Mouse (Mus musculus) embryonic facial prominence, embryonic 11.5 days (tissue): ENCODE data around the gene Cdc5l. TPM values are rescaled to one million over a fixed set of nuclear protein-coding genes. Genes with fewer than 3 reads are reported as not detected.
A peak's percentile ranks its signal among the peaks of the same experiment; 100 is the strongest.

Experiments
- ATAC-seq: fragments of 200-750 bp; cut with Nextera tagmentation; replicated peaks from 2 replicates; pipeline ENCODE4 v1.8.0; 2017; ENCODE audit warnings: low read depth; ENCODE audit not compliant: insufficient number of reproducible peaks, low FRiP score, low TSS enrichment
- DNase-seq: peaks from one replicate; pipeline ENCODE4 v3.0.0-alpha.2; 2015; ENCODE audit warnings: low spot score
- H3K27ac ChIP-seq: fragments of 300-500 bp; sonication (generic); replicated peaks from 2 replicates; pipeline ENCODE4 v1.5.1; 2014; ENCODE audit warnings: mild to moderate bottlenecking, low read depth, low read length, control low read depth
- H3K27me3 ChIP-seq: fragments of 300-500 bp; sonication (generic); 2 replicates; pipeline ENCODE4 v1.6.1; 2014; ENCODE audit warnings: mild to moderate bottlenecking, low read length, moderate library complexity, mixed read lengths; ENCODE audit not compliant: control insufficient read depth, insufficient read depth
- H3K36me3 ChIP-seq: fragments of 300-500 bp; sonication (generic); replicated peaks from 2 replicates; pipeline ENCODE4 v1.6.1; 2014; ENCODE audit warnings: low read depth, mild to moderate bottlenecking, low read length, moderate library complexity, mixed read lengths; ENCODE audit not compliant: control insufficient read depth, insufficient read depth
- H3K4me1 ChIP-seq: fragments of 300-500 bp; sonication (generic); 2 replicates; pipeline ENCODE4 v1.6.1; 2014; ENCODE audit warnings: low read length, mixed read lengths; ENCODE audit not compliant: control insufficient read depth, insufficient read depth
- H3K4me2 ChIP-seq: fragments of 300-500 bp; sonication (generic); 2 replicates; pipeline ENCODE4 v1.6.1; 2014; ENCODE audit warnings: low read depth, mild to moderate bottlenecking, control low read depth, low read length, moderate library complexity
- H3K4me3 ChIP-seq: fragments of 300-500 bp; sonication (generic); 2 replicates; pipeline ENCODE4 v1.5.1; 2014; ENCODE audit warnings: low read depth, low read length, control low read depth
- H3K9ac ChIP-seq: fragments of 300-500 bp; sonication (generic); replicated peaks from 2 replicates; pipeline ENCODE4 v1.6.1; 2014; ENCODE audit warnings: mild to moderate bottlenecking, control low read depth, low read length
- H3K9me3 ChIP-seq: fragments of 300-500 bp; sonication (generic); replicated peaks from 2 replicates; pipeline ENCODE4 v1.6.1; 2016; ENCODE audit warnings: mild to moderate bottlenecking, low read length, inconsistent platforms, mixed read lengths; ENCODE audit not compliant: control insufficient read depth
- WGBS: fragments of 180-500 bp; shearing (Covaris S2); extraction: QIAGEN DNeasy Blood & Tissue Kit; methylation state at CpG from one replicate; pipeline ENCODE4 v1.1.7; 2014; 5-methylcytosine and 5-hydroxymethylcytosine counted together
- polyA plus RNA-seq: library from polyadenylated mRNA; unstranded; fragments of >200 nt; fragmentation: Nextera tagmentation; extraction: Ambion mirVana; gene quantifications from 2 replicates; pipeline ENCODE4 v1.2.1, GENCODE M21; 2014

Cdc5l gene
- 88.6 and 97.6 TPM in 2 replicates for polyA plus RNA-seq

DNA sequence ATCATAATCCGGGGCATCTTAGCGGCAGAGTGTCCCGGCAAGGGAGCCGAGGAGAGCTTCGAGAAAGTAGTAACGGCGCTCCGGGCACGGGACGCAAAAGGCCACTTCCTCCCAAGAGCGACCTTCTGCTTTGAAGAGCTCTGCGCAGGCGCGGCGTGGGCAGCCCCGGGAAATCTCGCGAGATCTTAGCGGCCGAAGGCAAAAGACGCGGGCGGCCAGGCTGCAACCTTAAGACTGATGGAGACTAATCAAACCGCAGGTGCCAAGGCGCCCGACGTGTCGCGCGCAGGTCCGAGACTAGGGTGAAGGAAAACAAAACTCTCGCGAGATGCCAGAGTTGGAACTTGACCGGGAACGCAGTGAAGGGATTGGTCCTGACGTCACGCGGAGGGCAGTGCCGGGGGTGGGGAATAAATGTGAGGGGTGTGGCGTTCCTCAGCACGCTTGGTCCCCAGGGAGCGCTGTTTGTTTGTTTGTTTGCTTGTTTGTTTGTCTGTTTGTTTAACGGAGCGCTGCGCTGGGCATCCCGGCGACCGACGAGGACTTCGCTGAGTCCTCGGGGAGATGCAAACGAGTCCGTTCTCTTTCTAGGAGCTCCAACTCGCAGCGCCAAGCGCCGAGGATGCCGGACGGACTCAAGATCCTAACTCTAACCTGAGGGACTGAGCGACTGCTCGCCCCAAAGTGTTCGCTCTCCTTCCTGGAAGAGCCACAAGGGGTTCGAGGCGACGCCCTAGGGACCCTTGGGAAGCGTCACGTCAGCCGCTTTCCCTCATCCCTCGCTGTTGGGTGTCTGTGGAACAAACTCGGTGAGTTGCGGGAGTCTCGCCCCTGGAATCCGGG lies at the start of gene Cdc5l:
Cdc5l (minus strand) TSS at position 319 of the 843 bp plus-strand sequence.
- DNase-seq (peak; percentile 98), ATAC-seq (peak; percentile 95)
- H3K9me3 ChIP-seq, result no peaks in the 10 kb centered on the region
- peak within 1 kb of the TSS; percentile 73 for H3K27ac ChIP-seq
- under 1% methylated on average over 73 of the region's 73 CpGs for WGBS
- H3K9ac ChIP-seq, result peak within 1 kb of the TSS; percentile 86
- H3K27me3 ChIP-seq, result no peaks in the 10 kb centered on the region
- peaks cover 4% of the 10 kb centered on the region for H3K4me1 ChIP-seq
- H3K36me3 ChIP-seq, result no peaks in the 10 kb centered on the region
- peak within 1 kb of the TSS; percentile 87 for H3K4me2 ChIP-seq
- peak within 1 kb of the TSS; percentile 82 for H3K4me3 ChIP-seq

DNA sequence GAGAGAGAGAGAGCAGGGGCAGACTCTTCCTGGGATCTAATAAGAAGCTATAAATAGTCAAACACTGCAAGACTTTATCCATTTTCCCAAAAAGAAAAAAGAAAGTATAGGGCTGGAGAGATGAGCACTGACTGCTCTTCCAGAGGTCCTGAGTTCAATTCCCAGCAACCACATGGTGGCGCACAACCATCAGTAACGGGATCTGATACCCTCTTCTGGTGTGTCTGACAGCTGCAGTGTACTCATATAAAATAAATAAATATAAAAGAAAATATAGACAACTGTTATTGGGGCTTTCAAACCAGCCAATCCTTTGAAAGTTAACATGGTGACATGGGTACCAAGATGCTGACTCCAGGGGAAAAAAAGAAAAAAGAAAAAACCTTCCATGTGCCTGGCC lies 46.9 kb upstream of the Cdc5l start:
- 32% methylated on average over 2 of the region's 2 CpGs for WGBS
- Histone ChIP-seq H3K36me3 (no peaks in the 10 kb centered on the region), H3K9ac (no peak overlapping the region), H3K9me3 (no peaks in the 10 kb centered on the region), H3K4me1 (no peaks in the 10 kb centered on the region; the same call in 1 of the 2 replicates), H3K4me2 (no peak overlapping the region), H3K27ac (no peak overlapping the region), H3K27me3 (no peaks in the 10 kb centered on the region), H3K4me3 (no peak overlapping the region)
- no peak for DNase-seq
- no peak for ATAC-seq

- WGBS, result 19% methylated on average over 12 of the region's 12 CpGs
- Histone ChIP-seq H3K4me1 (no peaks in the 10 kb centered on the region; the same call in 1 of the 2 replicates), H3K4me2 (no peak overlapping the region), H3K4me3 (no peak overlapping the region), H3K9me3 (no peaks in the 10 kb centered on the region), H3K27me3 (peaks cover 3% of the 10 kb centered on the region; the same call in 1 of the 2 replicates), H3K9ac (no peak overlapping the region; the same call in 1 of the 2 replicates), H3K36me3 (no peaks in the 10 kb centered on the region), H3K27ac (no peak overlapping the region)
- DNase-seq (peak; percentile 86), ATAC-seq (no peak)
Observed at GRCm38 (mm10) chr17:45478234-45478825, 44.8 kb upstream of the Cdc5l start.

DNA sequence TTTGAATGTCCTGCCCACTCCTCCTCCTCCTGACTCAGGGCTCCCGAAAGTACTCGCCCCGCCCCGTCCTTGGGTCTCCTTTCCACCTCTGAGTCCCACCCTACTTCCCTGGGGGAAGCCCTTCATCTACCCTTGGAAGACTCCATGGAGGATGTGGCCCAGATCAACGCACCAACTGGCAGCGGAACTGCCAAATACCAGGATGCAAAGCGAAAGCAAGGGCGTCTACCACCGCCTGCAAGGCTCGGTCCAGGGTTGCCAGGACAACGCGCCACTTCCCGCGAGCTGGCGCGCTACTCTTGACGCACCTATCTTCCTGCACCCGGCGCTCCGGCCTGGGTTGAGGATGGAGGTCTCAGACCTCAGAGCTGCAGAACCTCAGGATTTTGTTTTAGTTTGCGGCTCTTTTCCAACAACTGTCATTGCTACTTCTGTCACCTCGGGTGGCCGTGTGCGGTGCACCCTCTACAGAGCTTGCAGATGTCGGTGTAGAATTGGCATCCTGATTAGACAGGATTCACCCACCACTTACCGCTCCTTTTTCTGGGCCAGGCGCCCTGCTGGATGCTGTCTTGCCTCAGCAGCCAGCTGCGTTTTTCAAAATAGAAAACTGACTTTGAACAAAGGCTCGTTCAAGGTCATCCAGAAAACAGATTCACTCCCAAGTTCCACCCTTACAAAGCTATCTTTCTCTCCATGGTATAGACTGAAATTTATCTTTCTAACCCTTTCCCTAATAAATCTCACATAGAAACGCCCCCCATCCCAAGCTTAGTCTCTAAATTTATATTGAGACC lies 41.3 kb upstream of the Cdc5l start, which contains the start of gene Spats1:
Spats1 (minus strand) TSS at position 747 of the 797 bp plus-strand sequence.
- WGBS, result 5% methylated on average over 30 of the region's 30 CpGs
- no peaks in the 10 kb centered on the region for H3K36me3 ChIP-seq
- no peaks in the 10 kb centered on the region for H3K9me3 ChIP-seq
- DNase-seq, result peak; percentile 68
- no peak within 1 kb of the TSS for H3K27ac ChIP-seq
- H3K4me3 ChIP-seq, result peak within 1 kb of the TSS; percentile 33
- H3K27me3 ChIP-seq, result peaks cover 3% of the 10 kb centered on the region; the same call in 1 of the 2 replicates
- H3K4me1 ChIP-seq, result no peaks in the 10 kb centered on the region; the same call in 1 of the 2 replicates
- ATAC-seq, result 0 out of 2 replicates have a peak, but pooled peaks have one; percentile 46
- peak within 1 kb of the TSS; percentile 69 for H3K4me2 ChIP-seq
- peak within 1 kb of the TSS; percentile 53 for H3K9ac ChIP-seq

DNA sequence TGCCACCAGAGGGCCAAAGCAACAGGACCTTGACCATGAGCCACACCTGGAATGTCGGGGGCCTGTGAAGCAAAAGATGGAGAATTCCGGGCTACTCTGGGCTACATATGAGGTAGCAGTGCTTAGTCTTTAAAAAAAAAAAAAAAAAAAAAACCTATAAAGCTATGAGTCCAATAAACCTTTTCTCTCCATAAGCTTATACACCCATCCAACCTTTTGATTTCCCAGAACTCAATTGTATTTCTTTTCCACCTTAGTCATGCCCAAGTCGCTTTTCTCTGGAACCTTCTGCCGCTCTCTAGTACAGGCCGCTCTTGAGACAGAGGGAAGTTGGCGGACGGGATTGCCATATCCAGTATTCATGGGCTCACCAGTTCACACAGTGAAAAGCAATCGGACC lies 40.6 kb upstream of the Cdc5l start:
- Histone ChIP-seq H3K27ac (no peak overlapping the region), H3K9ac (no peak overlapping the region; the same call in 1 of the 2 replicates), H3K4me2 (peak overlapping the region; percentile 69), H3K27me3 (peaks cover 3% of the 10 kb centered on the region; the same call in 1 of the 2 replicates), H3K4me3 (peak overlapping the region; percentile 33), H3K4me1 (no peaks in the 10 kb centered on the region; the same call in 1 of the 2 replicates), H3K9me3 (no peaks in the 10 kb centered on the region), H3K36me3 (no peaks in the 10 kb centered on the region)
- no peak for DNase-seq
- 74% methylated on average over 8 of the region's 8 CpGs for WGBS
- ATAC-seq, result no peak

GRCm38 (mm10) chr17:45473667-45474066 lies 40.1 kb upstream of the Cdc5l start:
- H3K9ac ChIP-seq, result no peak overlapping the region
- H3K27me3 ChIP-seq, result peaks cover 3% of the 10 kb centered on the region; the same call in 1 of the 2 replicates
- no peak for ATAC-seq
- H3K4me3 ChIP-seq, result no peak overlapping the region
- no peaks in the 10 kb centered on the region; the same call in 1 of the 2 replicates for H3K4me1 ChIP-seq
- no peaks in the 10 kb centered on the region for H3K9me3 ChIP-seq
- no peak overlapping the region for H3K4me2 ChIP-seq
- H3K27ac ChIP-seq, result no peak overlapping the region
- WGBS, result 80% methylated on average over 6 of the region's 6 CpGs
- DNase-seq, result no peak
- H3K36me3 ChIP-seq, result no peaks in the 10 kb centered on the region

- Histone ChIP-seq H3K9ac (no peak overlapping the region), H3K36me3 (no peaks in the 10 kb centered on the region), H3K4me2 (no peak overlapping the region), H3K9me3 (no peaks in the 10 kb centered on the region), H3K4me1 (no peaks in the 10 kb centered on the region), H3K4me3 (no peak overlapping the region), H3K27me3 (peaks cover 3% of the 10 kb centered on the region; the same call in 1 of the 2 replicates), H3K27ac (no peak overlapping the region)
- WGBS, result 77% methylated on average over 7 of the region's 7 CpGs
- DNase-seq, result no peak
- ATAC-seq, result no peak
Observed at GRCm38 (mm10) chr17:45470726-45471125, 37.2 kb upstream of the Cdc5l start.
